Mouse (Mus musculus) lung, embryonic 16.5 days (tissue): ENCODE results near the gene Slc25a24. TPM values are rescaled to one million over a fixed set of nuclear protein-coding genes. Genes with fewer than 3 reads are reported as not detected.

Experiments
- ATAC-seq: fragments of 200-750 bp; cut with Nextera tagmentation; 2 replicates; pipeline ENCODE4 v1.8.0; 2017; ENCODE audit warnings: low read depth, mild to moderate bottlenecking, moderate library complexity
- H3K27ac ChIP-seq: fragments of 300-500 bp; sonication (generic); 2 replicates; pipeline ENCODE4 v1.5.1; 2014; ENCODE audit warnings: mild to moderate bottlenecking, control low read depth, low read length
- H3K27me3 ChIP-seq: fragments of 300-500 bp; sonication (generic); 2 replicates; pipeline ENCODE4 v1.6.1; 2014; ENCODE audit warnings: low read depth, low read length, mixed read lengths; ENCODE audit not compliant: control insufficient read depth, insufficient read depth
- H3K36me3 ChIP-seq: fragments of 300-500 bp; sonication (generic); 2 replicates; pipeline ENCODE4 v1.6.1; 2014; ENCODE audit warnings: low read length; ENCODE audit not compliant: control insufficient read depth, insufficient read depth
- H3K4me1 ChIP-seq: fragments of 300-500 bp; sonication (generic); replicated peaks from 2 replicates; pipeline ENCODE4 v1.6.1; 2014; ENCODE audit warnings: low read length, mixed read lengths; ENCODE audit not compliant: control insufficient read depth, insufficient read depth
- H3K4me2 ChIP-seq: fragments of 300-500 bp; sonication (generic); 2 replicates; pipeline ENCODE4 v1.6.1; 2014; ENCODE audit warnings: low read depth, low read length, control low read depth
- H3K4me3 ChIP-seq: fragments of 300-500 bp; sonication (generic); 2 replicates; pipeline ENCODE4 v1.5.1; 2014; ENCODE audit warnings: mild to moderate bottlenecking, low read length, control low read depth
- H3K9ac ChIP-seq: fragments of 300-500 bp; sonication (generic); 2 replicates; pipeline ENCODE4 v1.6.1; 2014; ENCODE audit warnings: low read length, control low read depth
- H3K9me3 ChIP-seq: fragments of 300-500 bp; sonication (generic); 2 replicates; pipeline ENCODE4 v1.6.1; 2016; ENCODE audit warnings: low read length; ENCODE audit not compliant: control insufficient read depth
- WGBS: fragments of 180-500 bp; shearing (Covaris S2); extraction: QIAGEN DNeasy Blood & Tissue Kit; methylation state at CpG from one replicate; pipeline ENCODE4 v1.1.7; 2014; 5-methylcytosine and 5-hydroxymethylcytosine counted together
- polyA plus RNA-seq: library from polyadenylated mRNA; unstranded; fragments of >200 nt; fragmentation: Nextera tagmentation; extraction: Ambion mirVana; gene quantifications from 2 replicates; pipeline ENCODE4 v1.2.1, GENCODE M21; 2015

The Slc25a24 gene
- polyA plus RNA-seq, 1 experiment from 2014 or later: 30.7 TPM

GRCm38 (mm10) chr3:109124091-109124490 lies 1.1 kb downstream of the Slc25a24 start:
- Histone ChIP-seq H3K27ac (no peak overlapping the region; the same call in 1 of the 2 replicates), H3K9me3 (no peaks in the 10 kb centered on the region), H3K4me1 (peaks cover 23% of the 10 kb centered on the region), H3K4me2 (peak overlapping the region; percentile 71), H3K36me3 (no peaks in the 10 kb centered on the region; the same call in 1 of the 2 replicates), H3K27me3 (no peaks in the 10 kb centered on the region), H3K9ac (peak overlapping the region; percentile 97), H3K4me3 (peak overlapping the region; percentile 93)
- ATAC-seq: no peak
- WGBS: 25% methylated on average over 4 of the region's 4 CpGs

- no peaks in the 10 kb centered on the region for H3K9me3 ChIP-seq
- no peak overlapping the region for H3K4me3 ChIP-seq
- no peak overlapping the region for H3K4me2 ChIP-seq
- no peak for ATAC-seq
- no peak overlapping the region for H3K27ac ChIP-seq
- no peak overlapping the region for H3K9ac ChIP-seq
- peaks cover 23% of the 10 kb centered on the region for H3K4me1 ChIP-seq
- H3K36me3 ChIP-seq: no peaks in the 10 kb centered on the region; the same call in 1 of the 2 replicates
- WGBS: 44% methylated on average over 6 of the region's 6 CpGs
- H3K27me3 ChIP-seq: no peaks in the 10 kb centered on the region
Observed at GRCm38 (mm10) chr3:109125531-109125930, 2.6 kb downstream of the Slc25a24 start.

DNA sequence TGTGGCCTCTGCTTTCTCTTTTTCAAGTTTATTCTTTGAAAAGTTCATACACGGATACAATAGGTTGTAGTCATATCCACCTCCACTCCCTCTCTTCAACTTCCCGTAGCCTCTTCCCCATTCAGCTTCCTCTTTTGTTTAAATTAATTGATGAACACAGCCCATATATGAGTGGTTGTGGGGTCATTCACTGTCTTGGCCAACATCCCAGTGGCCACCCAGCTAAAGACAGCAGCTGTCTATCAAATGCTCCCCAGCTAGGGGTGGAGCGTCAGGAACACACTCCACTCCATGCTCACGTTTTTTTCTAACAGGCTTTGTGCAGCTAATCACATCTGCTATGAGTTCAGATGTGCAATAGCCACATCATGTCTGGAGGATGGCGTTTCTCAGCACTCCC lies 6.8 kb downstream of the Slc25a24 start:
- H3K4me2 ChIP-seq: no peak overlapping the region
- no peaks in the 10 kb centered on the region; the same call in 1 of the 2 replicates for H3K36me3 ChIP-seq
- no peaks in the 10 kb centered on the region for H3K27me3 ChIP-seq
- no peak overlapping the region for H3K9ac ChIP-seq
- H3K4me3 ChIP-seq: no peak overlapping the region
- WGBS: 48% methylated on average over 5 of the region's 5 CpGs
- no peak overlapping the region for H3K27ac ChIP-seq
- no peaks in the 10 kb centered on the region for H3K9me3 ChIP-seq
- peaks cover 8% of the 10 kb centered on the region for H3K4me1 ChIP-seq
- ATAC-seq: no peak

DNA sequence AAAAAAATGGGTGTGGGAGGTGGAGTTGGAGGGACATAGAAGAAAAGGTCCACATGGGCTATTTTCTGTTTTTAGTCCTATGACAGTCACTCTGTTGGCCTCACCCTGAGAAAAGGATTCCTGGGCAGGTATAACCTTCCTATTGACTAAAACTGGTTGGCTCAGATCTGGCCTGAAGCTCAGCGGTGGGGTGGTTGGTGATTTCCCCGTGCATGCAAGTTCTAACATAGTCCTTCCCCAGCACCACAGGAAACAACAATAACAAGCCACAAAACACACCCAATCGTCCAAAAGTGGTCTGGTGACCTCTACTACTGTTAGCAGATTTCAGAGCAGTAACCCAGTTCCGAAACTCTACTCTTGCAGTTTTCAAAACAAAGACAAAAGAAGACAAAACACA lies 10.0 kb downstream of the Slc25a24 start:
- no peak overlapping the region for H3K4me2 ChIP-seq
- no peaks in the 10 kb centered on the region for H3K9me3 ChIP-seq
- no peaks in the 10 kb centered on the region; the same call in 1 of the 2 replicates for H3K36me3 ChIP-seq
- no peaks in the 10 kb centered on the region for H3K27me3 ChIP-seq
- H3K9ac ChIP-seq: no peak overlapping the region
- no peaks in the 10 kb centered on the region for H3K4me1 ChIP-seq
- 84% methylated on average over 4 of the region's 4 CpGs for WGBS
- no peak overlapping the region for H3K27ac ChIP-seq
- H3K4me3 ChIP-seq: no peak overlapping the region
- ATAC-seq: no peak

DNA sequence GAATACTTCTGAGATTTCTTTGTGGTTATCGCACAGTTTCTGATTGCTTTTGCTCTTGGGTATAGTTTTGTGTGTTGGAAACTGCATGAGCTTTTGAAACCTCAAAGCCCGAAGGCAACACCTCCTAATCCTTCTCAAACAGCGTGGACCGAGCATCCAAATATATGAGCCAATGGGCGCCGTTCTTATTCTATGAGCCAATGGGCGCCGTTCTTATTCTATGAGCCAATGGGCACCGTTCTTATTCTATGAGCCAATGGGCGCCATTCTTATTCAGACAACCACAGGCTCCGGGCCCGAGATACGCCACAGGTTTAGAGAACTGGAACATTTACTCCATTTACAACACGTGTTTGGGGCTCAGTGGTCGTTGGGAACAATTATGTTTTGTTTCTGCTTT lies 11.1 kb downstream of the Slc25a24 start:
- 96% methylated on average over 15 of the region's 15 CpGs for WGBS
- no peak for ATAC-seq
- no peaks in the 10 kb centered on the region for H3K4me1 ChIP-seq
- no peak overlapping the region for H3K4me3 ChIP-seq
- no peaks in the 10 kb centered on the region; the same call in 1 of the 2 replicates for H3K36me3 ChIP-seq
- H3K27me3 ChIP-seq: no peaks in the 10 kb centered on the region
- H3K4me2 ChIP-seq: no peak overlapping the region
- H3K9me3 ChIP-seq: no peaks in the 10 kb centered on the region
- no peak overlapping the region for H3K27ac ChIP-seq
- no peak overlapping the region for H3K9ac ChIP-seq

GRCm38 (mm10) chr3:109135352-109135751 lies 12.4 kb downstream of the Slc25a24 start:
- no peak for ATAC-seq
- no peaks in the 10 kb centered on the region; the same call in 1 of the 2 replicates for H3K36me3 ChIP-seq
- H3K4me2 ChIP-seq: no peak overlapping the region
- no peaks in the 10 kb centered on the region for H3K9me3 ChIP-seq
- H3K4me1 ChIP-seq: no peaks in the 10 kb centered on the region
- no peak overlapping the region for H3K27ac ChIP-seq
- no peaks in the 10 kb centered on the region for H3K27me3 ChIP-seq
- no peak overlapping the region for H3K4me3 ChIP-seq
- no peak overlapping the region for H3K9ac ChIP-seq
- WGBS: 46% methylated on average over 1 of the region's 1 CpGs

- ATAC-seq: no peak
- Histone ChIP-seq H3K27ac (no peak overlapping the region), H3K9me3 (no peaks in the 10 kb centered on the region), H3K4me2 (no peak overlapping the region), H3K4me3 (no peak overlapping the region), H3K9ac (no peak overlapping the region), H3K36me3 (peaks cover 14% of the 10 kb centered on the region), H3K4me1 (no peaks in the 10 kb centered on the region), H3K27me3 (no peaks in the 10 kb centered on the region)
- WGBS: 81% methylated on average over 4 of the region's 4 CpGs
Observed at GRCm38 (mm10) chr3:109152561-109152960, 29.6 kb downstream of the Slc25a24 start.

GRCm38 (mm10) chr3:109153410-109153809 lies 30.5 kb downstream of the Slc25a24 start:
- peaks cover 14% of the 10 kb centered on the region for H3K36me3 ChIP-seq
- no peak overlapping the region for H3K4me3 ChIP-seq
- no peak overlapping the region for H3K27ac ChIP-seq
- ATAC-seq: no peak
- no peaks in the 10 kb centered on the region for H3K27me3 ChIP-seq
- H3K9me3 ChIP-seq: no peaks in the 10 kb centered on the region
- H3K4me1 ChIP-seq: no peaks in the 10 kb centered on the region
- H3K9ac ChIP-seq: no peak overlapping the region
- 97% methylated on average over 6 of the region's 6 CpGs for WGBS
- no peak overlapping the region for H3K4me2 ChIP-seq

GRCm38 (mm10) chr3:109155926-109156669 lies 33.1 kb downstream of the Slc25a24 start:
- H3K36me3 ChIP-seq: peaks cover 16% of the 10 kb centered on the region
- no peak overlapping the region for H3K9ac ChIP-seq
- no peak overlapping the region for H3K4me2 ChIP-seq
- H3K4me1 ChIP-seq: no peaks in the 10 kb centered on the region
- 80% methylated on average over 4 of the region's 4 CpGs for WGBS
- no peaks in the 10 kb centered on the region for H3K27me3 ChIP-seq
- H3K27ac ChIP-seq: no peak overlapping the region
- no peaks in the 10 kb centered on the region for H3K9me3 ChIP-seq
- no peak for ATAC-seq
- H3K4me3 ChIP-seq: no peak overlapping the region
